Mouse (Mus musculus) lung, adult 2 months (tissue): ENCODE measurements at regions not wholly inside any gene's neighbourhood (a gene's known extent, or its start where the extent isn't known, plus 50 kb on each side); places are given as distances from the start of the nearest gene placed in this dataset.

Source experiments
- CTCF ChIP-seq: fragments of 200-500 bp; IDR thresholded peaks from 2 replicates; pipeline ENCODE4 v1.5.1; 2011; ENCODE audit warnings: mild to moderate bottlenecking, low read length, control low read depth; ENCODE audit not compliant: insufficient read depth
- POLR2A ChIP-seq: fragments of 200-500 bp; IDR thresholded peaks from 2 replicates; pipeline ENCODE4 v1.6.1; 2011; ENCODE audit warnings: low read depth, mild to moderate bottlenecking, control low read depth, low read length, borderline replicate concordance; ENCODE audit errors: extremely low read depth

GRCm38 (mm10) chr12:12787161-12787560, 154.6 kb downstream of the Mycn start:
- TF ChIP-seq POLR2A, result no peak
- no peak for TF ChIP-seq CTCF
